Mouse (Mus musculus): ENCODE results near the gene Foxm1. TPM values are rescaled to one million over a fixed set of nuclear protein-coding genes. Genes with fewer than 3 reads are reported as not detected.

The Foxm1 gene
- 25.2 and 25.5 TPM in 2 replicates for polyA plus RNA-seq (2012; rRNA removed)
- 12.0 and 12.2 TPM in 2 replicates for polyA plus RNA-seq (2014; fragmentation: Nextera tagmentation; extraction: Ambion mirVana)

DNA sequence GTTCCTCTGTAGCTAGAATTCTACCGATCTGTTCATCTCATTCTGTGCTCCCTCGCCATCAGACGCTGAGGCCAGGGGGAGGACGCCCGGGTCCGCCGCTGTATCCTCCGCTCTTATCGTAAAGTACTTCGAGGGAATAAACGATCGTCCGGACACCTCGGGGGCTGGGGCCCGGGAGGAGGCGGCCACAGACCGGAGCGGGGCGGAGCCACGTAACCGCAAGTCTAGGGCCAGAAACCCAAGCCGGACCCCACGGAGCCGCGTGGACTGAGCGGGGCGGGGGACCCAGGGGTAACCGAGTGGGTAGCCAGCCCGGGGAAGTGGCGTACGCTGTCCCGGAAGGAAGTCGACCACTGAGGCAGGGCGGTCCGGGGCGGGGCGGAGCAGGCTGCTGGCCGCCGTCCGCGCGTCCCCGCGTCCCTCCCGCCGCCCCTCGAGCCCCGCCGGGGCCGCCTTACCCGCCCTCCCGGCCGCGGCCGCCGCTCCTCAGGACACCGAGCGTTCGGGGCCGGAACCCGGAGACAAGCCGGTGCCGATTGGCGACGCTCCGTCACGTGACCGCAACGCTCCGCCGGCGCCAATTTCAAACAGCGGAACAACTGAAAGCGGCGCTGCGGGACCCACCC lies at the start of gene Foxm1, which contains the start of gene Rhno1:
TSS of gene Foxm1 (plus strand) at position 587 of the 626 bp plus-strand sequence.
TSS of gene Rhno1 (minus strand) at position 531 of the 626 bp plus-strand sequence.
- Histone ChIP-seq H3K9me3 (ENCODE audit: control insufficient read depth, low read length) (no peaks in the 10 kb centered on the region), H3K27ac (peak within 1 kb of the TSS; percentile 78), H3K9ac (replicated peaks) (peak within 1 kb of the TSS; percentile 86), H3K4me2 (ENCODE audit: low read depth) (peak within 1 kb of the TSS; percentile 91), H3K4me1 (replicated peaks; ENCODE audit: control insufficient read depth in 2 of 2, insufficient read depth in 2 of 2, low read length in 1 of 2) (peaks cover 0 to 13% of the 10 kb centered on the region in 2 experiments; a peak in 3 of 4 replicates), H3K27me3 (ENCODE audit: control insufficient read depth, insufficient read depth, low read length) (no peaks in the 10 kb centered on the region), H3K36me3 (replicated peaks; ENCODE audit: control insufficient read depth, insufficient read depth, low read depth) (peaks cover 33% of the 10 kb centered on the region), H3K4me3 (ENCODE audit: insufficient read depth in 1 of 2, low read depth in 2 of 2, low read length in 2 of 2) (peak within 1 kb of the TSS; percentile 66 to 67)
- peak; percentile 89 for ATAC-seq (ENCODE audit: insufficient read depth)
- no peak for TF ChIP-seq EP300 (IDR thresholded peaks at IDR 0.05; ENCODE audit: low read depth)
- no peak for TF ChIP-seq CTCF (IDR thresholded peaks at IDR 0.05; ENCODE audit: low read depth)
- peak; percentile 71 to 72 (median 72) for DNase-seq (ENCODE audit: low read depth in 3 of 3, low spot score in 3 of 3)
- under 1% methylated on average over 55 of the region's 76 CpGs for WGBS (ENCODE audit: insufficient replicate concordance)

DNA sequence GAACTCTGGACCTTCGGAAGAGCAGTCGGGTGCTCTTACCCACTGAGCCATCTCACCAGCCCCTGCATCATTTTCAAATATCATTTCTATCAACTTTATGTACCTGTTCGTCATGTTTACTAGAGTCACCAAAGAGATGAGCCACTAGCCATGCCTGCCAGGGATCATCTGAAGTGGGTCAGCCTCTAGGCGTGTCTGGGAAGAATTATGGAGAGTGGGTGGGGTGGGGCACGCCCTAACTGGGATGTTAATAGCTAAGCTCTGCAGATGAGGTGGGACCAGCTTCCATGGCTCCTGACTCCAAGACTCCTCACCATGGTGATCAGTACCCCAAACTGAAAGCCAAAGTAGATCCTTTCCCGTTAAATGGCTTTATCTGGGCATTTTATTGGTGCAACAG lies 48.0 kb upstream of the Foxm1 start:
- H3K4me2 ChIP-seq (ENCODE audit: low read depth), result no peak overlapping the region

DNA sequence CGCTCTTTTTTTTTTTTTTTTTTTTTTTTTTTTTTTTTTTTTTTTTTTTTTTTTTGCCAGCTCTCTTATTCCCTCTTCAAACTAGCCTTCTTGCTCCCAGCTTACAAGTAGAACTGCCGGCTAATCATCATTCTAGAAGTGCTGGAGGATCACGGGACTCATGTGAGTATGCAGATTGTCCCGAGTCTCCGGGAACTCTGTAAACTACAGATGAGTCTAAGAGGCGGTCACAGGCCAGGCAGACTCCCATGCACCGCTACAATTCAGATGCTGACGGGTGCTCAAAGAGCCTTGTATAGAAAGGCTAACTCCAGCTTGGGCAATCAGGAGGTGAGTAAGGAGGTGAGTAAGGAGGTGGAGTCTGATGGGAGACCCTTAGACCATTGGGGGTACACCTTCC lies 47.2 kb upstream of the Foxm1 start:
- ATAC-seq (ENCODE audit: insufficient read depth) (no peak), DNase-seq (ENCODE audit: low read depth in 3 of 3, low spot score in 3 of 3) (no peak)
- WGBS (ENCODE audit: insufficient replicate concordance), result 73% methylated on average over 8 of the region's 8 CpGs
- no peak overlapping the region for H3K27ac ChIP-seq
- TF ChIP-seq CTCF (IDR thresholded peaks at IDR 0.05; ENCODE audit: low read depth) (no peak), EP300 (IDR thresholded peaks at IDR 0.05; ENCODE audit: low read depth) (no peak)
- H3K4me2 ChIP-seq (ENCODE audit: low read depth), result no peak overlapping the region
- H3K4me1 ChIP-seq (replicated peaks; ENCODE audit: control insufficient read depth in 2 of 2, insufficient read depth in 2 of 2, low read length in 1 of 2), result no peaks in the 10 kb centered on the region
- no peaks in the 10 kb centered on the region for H3K9me3 ChIP-seq (ENCODE audit: control insufficient read depth, low read length)
- H3K27me3 ChIP-seq (ENCODE audit: control insufficient read depth, insufficient read depth, low read length), result no peaks in the 10 kb centered on the region
- no peak overlapping the region for H3K4me3 ChIP-seq (ENCODE audit: insufficient read depth in 1 of 2, low read depth in 2 of 2, low read length in 2 of 2)
- no peaks in the 10 kb centered on the region for H3K36me3 ChIP-seq (replicated peaks; ENCODE audit: control insufficient read depth, insufficient read depth, low read depth)
- H3K9ac ChIP-seq (replicated peaks), result no peak overlapping the region

More for the DNA sequence above, 48.0 kb upstream of the Foxm1 start:
- DNase-seq (ENCODE audit: low read depth in 3 of 3, low spot score in 3 of 3) (no peak), ATAC-seq (ENCODE audit: insufficient read depth) (no peak)
- Histone ChIP-seq H3K4me3 (ENCODE audit: insufficient read depth in 1 of 2, low read depth in 2 of 2, low read length in 2 of 2) (no peak overlapping the region), H3K9ac (replicated peaks) (no peak overlapping the region), H3K27ac (no peak overlapping the region), H3K36me3 (replicated peaks; ENCODE audit: control insufficient read depth, insufficient read depth, low read depth) (no peaks in the 10 kb centered on the region), H3K4me1 (replicated peaks; ENCODE audit: control insufficient read depth in 2 of 2, insufficient read depth in 2 of 2, low read length in 1 of 2) (no peaks in the 10 kb centered on the region), H3K27me3 (ENCODE audit: control insufficient read depth, insufficient read depth, low read length) (no peaks in the 10 kb centered on the region), H3K9me3 (ENCODE audit: control insufficient read depth, low read length) (no peaks in the 10 kb centered on the region)
- WGBS (ENCODE audit: insufficient replicate concordance), result 64% methylated on average over 6 of the region's 6 CpGs
- TF ChIP-seq CTCF (IDR thresholded peaks at IDR 0.05; ENCODE audit: low read depth), result no peak
- TF ChIP-seq EP300 (IDR thresholded peaks at IDR 0.05; ENCODE audit: low read depth), result no peak

- H3K9ac ChIP-seq (replicated peaks), result no peak overlapping the region
Measured at GRCm38 (mm10) chr6:128318317-128318716, 44.5 kb upstream of the Foxm1 start.

GRCm38 (mm10) chr6:128334397-128335124 lies 28.2 kb upstream of the Foxm1 start:
- no peak overlapping the region for H3K27ac ChIP-seq
- DNase-seq (ENCODE audit: low read depth in 3 of 3, low spot score in 3 of 3) (peak; percentile 33 to 48 (median 37)), ATAC-seq (ENCODE audit: insufficient read depth) (0 out of 2 replicates have a peak, but pooled peaks have one; percentile 6)
- 24% methylated on average over 12 of the region's 12 CpGs for WGBS (ENCODE audit: insufficient replicate concordance)
- H3K36me3 ChIP-seq (replicated peaks; ENCODE audit: control insufficient read depth, insufficient read depth, low read depth), result no peaks in the 10 kb centered on the region
- H3K4me3 ChIP-seq (ENCODE audit: insufficient read depth in 1 of 2, low read depth in 2 of 2, low read length in 2 of 2), result no peak overlapping the region
- TF ChIP-seq EP300 (IDR thresholded peaks at IDR 0.05; ENCODE audit: low read depth) (no peak), CTCF (IDR thresholded peaks at IDR 0.05; ENCODE audit: low read depth) (peak; percentile 62)
- peaks cover 0 to 2% of the 10 kb centered on the region in 2 experiments; a peak in 1 of 4 replicates for H3K4me1 ChIP-seq (replicated peaks; ENCODE audit: control insufficient read depth in 2 of 2, insufficient read depth in 2 of 2, low read length in 1 of 2)
- no peak overlapping the region for H3K4me2 ChIP-seq (ENCODE audit: low read depth)
- H3K27me3 ChIP-seq (ENCODE audit: control insufficient read depth, insufficient read depth, low read length), result no peaks in the 10 kb centered on the region
- no peaks in the 10 kb centered on the region for H3K9me3 ChIP-seq (ENCODE audit: control insufficient read depth, low read length)
- H3K9ac ChIP-seq (replicated peaks), result no peak overlapping the region

More at GRCm38 (mm10) chr6:128318317-128318716, 44.5 kb upstream of the Foxm1 start:
- H3K27ac ChIP-seq, result no peak overlapping the region
- TF ChIP-seq CTCF (IDR thresholded peaks at IDR 0.05; ENCODE audit: low read depth), result peak; percentile 70
- TF ChIP-seq EP300 (IDR thresholded peaks at IDR 0.05; ENCODE audit: low read depth), result no peak
- H3K4me3 ChIP-seq (ENCODE audit: insufficient read depth in 1 of 2, low read depth in 2 of 2, low read length in 2 of 2), result no peak overlapping the region
- no peaks in the 10 kb centered on the region for H3K36me3 ChIP-seq (replicated peaks; ENCODE audit: control insufficient read depth, insufficient read depth, low read depth)
- DNase-seq (ENCODE audit: low read depth in 3 of 3, low spot score in 3 of 3) (peak; percentile 29 to 57 (median 37)), ATAC-seq (ENCODE audit: insufficient read depth) (0 out of 2 replicates have a peak, but pooled peaks have one; percentile 13)
- H3K27me3 ChIP-seq (ENCODE audit: control insufficient read depth, insufficient read depth, low read length), result no peaks in the 10 kb centered on the region
- 8% methylated on average over 4 of the region's 4 CpGs for WGBS (ENCODE audit: insufficient replicate concordance)
- H3K4me2 ChIP-seq (ENCODE audit: low read depth), result no peak overlapping the region
- no peaks in the 10 kb centered on the region for H3K4me1 ChIP-seq (replicated peaks; ENCODE audit: control insufficient read depth in 2 of 2, insufficient read depth in 2 of 2, low read length in 1 of 2)
- no peaks in the 10 kb centered on the region for H3K9me3 ChIP-seq (ENCODE audit: control insufficient read depth, low read length)

Data from liver, embryonic 14.5 days (tissue).